Mouse (Mus musculus) adrenal gland, postnatal 25 days (tissue): ENCODE measurements around the gene Zfp661. TPM values are rescaled to one million over a fixed set of nuclear protein-coding genes. Genes with fewer than 3 reads are reported as not detected.
"Not testable (repeated sequence)": the region's sequence is repeated elsewhere in the genome, so short reads cannot be mapped to it uniquely, and the experiment has no call there.

ENCODE experiments used
- DNase-seq: peaks from one replicate; pipeline ENCODE4 v3.0.0; 2021; ENCODE audit warnings: mixed read lengths
- long read RNA-seq: library from polyadenylated mRNA; stranded (forward); transcript quantifications from one replicate; pipeline ENCODE4 v2.0.0, GENCODE M21; 2021
- total RNA-seq: library from RNA; stranded (reverse); gene quantifications from 2 replicates; pipeline ENCODE4 v1.2.3, GENCODE M21; 2021

The Zfp661 gene
- 4.5 and 4.8 TPM in 2 replicates for total RNA-seq
- long read RNA-seq = 0 reads

DNA sequence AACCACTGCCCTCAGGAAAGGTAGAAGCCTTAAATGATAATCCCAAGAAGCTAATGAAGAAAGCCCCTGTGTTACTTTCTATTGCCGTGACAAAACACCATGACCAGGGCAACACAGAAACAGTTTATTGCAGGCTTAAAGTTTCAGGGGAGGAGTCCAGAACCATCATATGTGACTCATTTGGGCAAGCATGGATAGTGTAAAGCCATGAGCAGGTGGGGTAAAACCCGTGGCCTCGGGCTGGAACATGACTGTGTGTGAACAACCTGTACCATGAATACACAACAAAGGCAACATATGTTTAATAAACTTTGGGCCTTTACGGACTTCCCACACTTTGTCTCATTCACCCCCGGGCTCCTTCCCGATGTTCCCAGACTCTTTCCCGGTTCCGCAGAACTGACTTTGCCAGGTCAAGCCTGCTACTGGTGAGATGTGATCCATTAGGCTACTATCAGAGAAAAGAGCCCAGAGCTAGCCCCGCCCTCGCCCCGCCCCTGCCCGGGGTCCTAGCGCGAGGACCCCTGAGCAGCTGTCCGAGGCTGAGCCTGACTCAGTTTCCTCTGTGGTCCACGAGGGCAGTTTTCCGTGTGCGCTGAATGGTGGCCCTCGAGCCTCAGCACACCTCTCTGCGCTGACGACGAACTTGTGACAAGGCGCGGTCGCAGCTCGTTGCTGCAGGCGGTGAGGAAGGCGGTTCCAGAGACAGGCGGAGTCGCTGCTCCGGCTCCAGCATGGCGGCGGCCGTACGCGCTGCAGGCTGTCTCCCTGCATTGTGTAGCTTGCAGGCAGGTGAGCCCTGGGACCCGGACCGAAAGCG is at the start of gene Zfp661, which contains the start of gene Mrps5:
Gene Zfp661 (minus strand): TSS at position 401 of the 820 bp plus-strand sequence.
Gene Mrps5 (plus strand): TSS at position 529 of the 820 bp plus-strand sequence.
- DNase-seq = peak; percentile 85

DNA sequence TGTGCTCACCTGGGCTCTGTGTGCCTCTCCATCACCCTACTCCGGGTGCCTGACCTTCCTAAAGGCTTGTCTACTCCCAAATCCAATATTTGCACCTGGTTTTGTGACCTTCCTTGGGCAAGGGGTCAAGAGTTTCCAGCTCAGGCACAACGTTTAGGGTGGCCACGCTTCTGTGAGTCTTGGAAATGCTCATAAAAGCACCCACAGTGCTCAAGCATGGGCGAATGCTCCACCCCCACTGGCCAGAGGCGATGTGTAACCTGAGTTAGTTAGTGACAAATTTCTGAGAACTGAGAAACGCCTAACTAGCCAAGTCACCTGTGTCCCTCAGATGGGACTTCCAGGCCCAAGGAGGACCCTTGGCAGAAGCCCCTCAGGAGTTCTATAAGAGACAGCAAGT is 48.7 kb upstream of the Zfp661 start:
- no peak for DNase-seq

DNA sequence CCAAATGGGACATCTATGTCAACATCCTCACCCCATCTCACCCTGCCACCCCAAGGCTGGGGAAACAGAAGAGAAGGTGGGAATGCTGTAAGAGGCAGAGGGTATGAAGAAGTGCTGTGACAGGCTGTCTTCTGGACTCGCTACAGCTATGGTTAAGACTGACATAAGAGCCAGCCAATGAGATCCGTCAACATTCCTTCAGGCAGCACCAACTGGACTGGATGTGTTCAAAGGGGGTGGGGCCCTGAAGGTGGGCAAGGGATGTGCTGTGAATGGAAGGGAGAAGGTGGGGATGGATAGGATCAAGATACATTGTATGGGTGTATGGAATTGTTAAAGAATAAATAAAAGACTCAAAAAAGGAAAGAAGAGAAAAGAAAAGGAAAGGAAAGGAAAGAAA is 45.7 kb upstream of the Zfp661 start:
- DNase-seq = no peak

DNA sequence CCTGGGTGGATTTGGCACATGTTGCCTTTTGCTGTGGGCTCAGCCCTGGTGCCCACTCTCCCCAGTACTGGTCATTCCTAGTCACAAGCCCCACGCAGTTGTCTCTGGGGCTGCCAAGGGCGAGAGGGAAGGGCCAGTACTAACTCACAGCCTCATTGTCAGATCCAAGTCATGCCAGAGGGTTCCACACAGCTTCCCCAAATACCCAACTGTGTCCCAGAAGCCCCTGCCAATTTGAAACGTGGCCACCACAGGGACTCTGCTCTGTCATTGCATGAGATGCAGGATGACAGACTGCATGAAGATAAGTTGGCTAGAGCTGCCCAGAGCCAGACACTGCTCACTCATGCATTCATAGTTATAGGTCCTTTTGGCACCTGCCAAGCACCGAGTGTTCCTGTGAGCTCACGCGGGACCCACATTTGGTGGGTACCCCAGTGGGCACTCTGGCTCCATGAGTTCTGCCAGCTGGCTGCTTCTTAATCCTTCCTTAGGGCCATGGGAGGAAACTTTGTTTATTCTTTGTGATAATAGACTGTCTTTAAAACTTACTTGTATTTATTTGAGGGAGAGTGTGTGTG is 41.2 kb upstream of the Zfp661 start:
- DNase-seq = no peak

DNA sequence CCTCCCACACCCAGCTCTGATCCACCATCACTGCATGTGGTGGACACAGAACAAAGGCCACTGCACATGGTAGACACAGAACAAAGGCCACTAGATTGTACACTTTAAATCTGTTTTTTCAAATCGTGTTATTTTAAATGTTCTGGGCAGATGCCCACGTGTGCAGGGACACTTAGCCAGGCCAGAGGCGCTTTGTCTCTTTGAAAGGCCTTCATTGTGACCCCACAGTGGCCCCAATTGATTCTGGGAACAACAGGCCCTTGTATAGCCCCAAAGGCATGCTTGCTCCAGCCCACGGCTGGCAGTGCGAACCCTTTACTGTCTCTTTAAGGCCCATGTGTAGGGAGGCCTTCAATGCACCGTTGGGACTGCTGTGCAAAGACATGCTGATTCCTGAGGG is 40.5 kb upstream of the Zfp661 start:
- DNase-seq = no peak

DNA sequence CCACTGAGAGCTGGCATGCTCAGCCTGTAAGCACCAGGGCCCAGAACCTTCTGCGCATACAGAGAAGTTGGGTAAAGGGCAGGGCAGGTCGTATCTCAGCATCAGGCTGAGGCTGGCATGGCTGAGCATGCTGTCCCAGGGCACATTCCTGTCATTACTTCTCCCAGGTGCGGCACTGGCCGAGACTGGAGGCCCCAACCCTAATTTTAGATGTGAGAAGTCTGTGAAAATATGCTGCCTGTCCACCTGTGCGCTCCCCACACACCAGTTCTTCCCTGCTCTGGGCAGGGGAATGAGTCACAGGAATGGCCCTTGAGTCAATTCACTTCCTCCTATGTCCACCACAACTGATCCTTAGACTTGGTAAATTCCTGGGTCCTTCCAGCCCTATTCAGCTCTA is 38.8 kb upstream of the Zfp661 start:
- DNase-seq = no peak

DNA sequence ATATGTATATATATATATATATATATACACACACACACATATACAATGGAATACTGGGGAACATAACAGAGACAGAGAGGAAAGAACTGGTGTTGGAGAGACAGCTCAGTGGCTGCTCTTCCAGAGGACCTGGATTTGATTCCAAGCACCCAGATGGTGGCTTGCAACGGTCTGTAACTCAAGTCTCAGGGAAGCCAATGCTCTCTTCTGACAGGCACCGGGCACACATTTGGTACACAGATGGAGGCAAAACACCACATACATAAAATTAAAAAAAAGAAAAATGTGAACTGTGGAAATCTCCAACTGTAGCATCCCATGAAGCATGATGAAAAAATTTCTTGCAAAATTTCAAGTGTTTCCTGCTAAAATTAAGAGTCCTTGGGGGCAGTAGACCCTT is 37.9 kb upstream of the Zfp661 start:
- no peak for DNase-seq

DNA sequence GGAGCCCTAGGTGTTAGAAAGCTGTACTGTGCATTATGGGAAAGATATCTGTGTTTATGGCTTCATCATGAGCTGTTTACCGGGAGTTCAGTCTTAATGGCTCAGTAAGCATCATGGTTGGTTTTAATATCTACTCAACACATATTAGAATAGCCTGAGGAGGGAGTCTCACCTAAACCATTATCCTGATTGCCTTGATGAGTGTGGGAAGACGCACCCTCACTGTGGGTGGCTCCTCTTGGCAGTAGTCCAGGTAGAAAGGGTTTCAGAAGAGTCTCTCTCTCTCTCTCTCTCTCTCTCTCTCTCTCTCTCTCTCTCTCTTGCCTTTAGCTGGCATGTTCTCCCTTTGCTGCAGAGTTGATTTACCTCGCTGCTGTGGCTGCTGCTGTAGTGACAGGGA is 35.2 kb upstream of the Zfp661 start:
- DNase-seq = no peak

DNA sequence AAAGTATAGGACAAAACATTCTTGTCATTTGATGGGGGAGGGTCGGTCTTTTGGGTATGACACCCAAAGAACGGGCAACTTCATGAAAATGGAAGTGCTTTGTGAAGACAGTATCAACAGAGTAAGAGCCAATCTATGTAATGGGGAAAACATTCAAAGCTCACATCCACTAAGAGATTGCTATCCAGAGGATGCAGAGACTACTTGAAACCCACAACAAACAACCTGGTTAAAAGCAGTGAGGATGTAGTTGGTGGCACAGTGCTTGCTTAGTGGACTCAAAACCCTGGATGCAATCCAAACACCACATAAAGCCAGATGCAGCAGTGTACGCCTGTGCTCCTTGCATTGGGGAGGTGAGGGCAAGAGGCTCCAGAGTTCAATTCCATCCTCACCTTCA is 32.4 kb upstream of the Zfp661 start:
- no peak for DNase-seq

DNA sequence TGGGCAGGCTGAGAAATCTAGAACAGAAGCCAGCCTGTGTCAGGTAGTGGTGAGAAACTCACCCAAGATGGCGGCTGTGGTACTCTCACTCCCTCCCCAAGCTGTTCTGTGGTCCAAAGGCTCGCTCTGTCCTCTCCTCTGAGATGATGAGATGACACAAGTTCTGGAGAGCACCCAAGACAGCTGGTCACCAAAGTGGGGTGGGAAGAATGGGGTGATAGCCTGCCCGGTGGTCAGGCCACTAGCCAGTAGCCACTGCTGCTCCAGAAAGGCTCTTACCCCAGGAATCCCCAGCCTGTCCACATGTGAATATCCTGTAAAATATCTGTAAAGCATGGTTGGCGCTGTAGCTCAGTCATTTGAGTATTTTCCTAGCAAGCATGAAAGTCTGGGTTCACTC is 25.4 kb upstream of the Zfp661 start:
- no peak for DNase-seq

DNA sequence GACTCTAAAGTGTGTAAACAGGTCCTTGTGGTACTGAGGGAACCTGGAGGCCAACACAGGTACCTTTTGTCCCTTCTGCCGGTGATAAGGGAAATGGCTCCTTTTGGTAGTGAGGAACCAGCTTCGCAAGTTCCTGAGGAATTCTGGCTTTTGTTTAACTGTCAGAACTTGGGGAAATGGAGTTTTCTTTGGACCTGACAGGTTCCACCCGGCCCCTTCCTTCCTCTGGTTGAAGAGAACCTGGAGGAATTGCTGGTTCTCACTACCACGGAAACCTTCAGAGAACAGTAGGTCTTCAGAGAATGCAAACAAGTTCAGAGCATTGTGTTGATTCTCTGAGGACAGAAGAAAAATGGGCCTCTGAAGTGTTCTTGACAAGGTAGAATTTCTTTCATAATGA is 24.5 kb upstream of the Zfp661 start:
- no peak for DNase-seq

DNA sequence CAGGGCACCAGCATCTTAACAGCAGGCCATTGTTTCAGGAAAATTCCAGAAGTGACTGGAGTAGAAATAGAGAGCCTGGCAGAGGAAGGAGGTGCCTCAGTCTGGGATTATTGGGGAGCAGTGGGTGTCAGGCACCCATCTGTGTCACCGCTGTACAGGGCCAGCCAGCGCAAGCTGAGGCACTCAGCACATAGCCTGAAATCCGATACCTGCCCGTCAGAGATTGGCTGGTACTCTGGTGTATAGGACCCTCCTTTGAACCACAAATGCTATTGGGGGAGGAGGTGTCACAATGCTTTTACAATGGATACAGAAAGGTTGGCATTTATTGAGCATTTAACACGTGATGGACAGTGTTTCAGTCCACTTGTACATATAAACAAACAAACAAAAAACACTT is 22.1 kb upstream of the Zfp661 start:
- DNase-seq = no peak

DNA sequence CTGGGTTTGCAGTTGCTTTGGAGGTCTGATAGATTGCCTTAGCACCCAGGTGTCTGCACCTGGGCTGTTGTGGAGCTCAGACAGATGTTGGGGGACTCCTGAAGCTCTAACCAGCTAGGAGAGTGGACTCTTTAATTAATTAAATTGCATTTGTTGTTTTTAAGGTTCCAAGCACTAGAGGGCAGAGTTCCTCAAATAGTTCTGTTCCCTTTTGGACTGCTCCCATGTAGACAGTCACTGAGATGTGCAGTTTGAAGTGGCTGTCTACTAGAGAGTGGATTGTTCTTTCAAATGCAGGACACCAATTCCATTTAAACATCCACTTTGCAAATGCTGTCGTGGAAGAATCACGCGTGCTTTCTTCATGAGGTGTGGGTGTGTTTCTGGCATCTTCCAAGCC is 21.3 kb upstream of the Zfp661 start:
- DNase-seq = no peak

DNA sequence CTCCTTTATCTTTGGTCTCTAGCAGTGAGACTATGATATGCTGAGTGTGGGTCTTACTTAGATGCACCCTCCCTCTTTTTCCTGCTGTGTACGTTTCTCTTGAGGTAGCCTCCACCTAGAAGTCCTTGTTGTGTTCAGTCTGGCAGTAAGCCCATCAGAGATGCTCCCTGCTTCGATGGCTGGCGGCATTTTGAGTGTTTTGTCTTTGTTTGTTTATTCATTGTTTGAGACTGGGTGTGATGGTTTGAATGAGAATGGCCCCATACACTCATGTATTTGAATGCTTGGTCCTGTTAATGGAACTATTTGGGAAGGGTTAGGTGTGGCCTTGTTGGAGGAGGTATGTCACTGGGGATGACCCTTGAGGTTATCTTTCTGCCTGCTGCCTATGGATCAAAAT is 18.3 kb upstream of the Zfp661 start:
- no peak for DNase-seq

DNA sequence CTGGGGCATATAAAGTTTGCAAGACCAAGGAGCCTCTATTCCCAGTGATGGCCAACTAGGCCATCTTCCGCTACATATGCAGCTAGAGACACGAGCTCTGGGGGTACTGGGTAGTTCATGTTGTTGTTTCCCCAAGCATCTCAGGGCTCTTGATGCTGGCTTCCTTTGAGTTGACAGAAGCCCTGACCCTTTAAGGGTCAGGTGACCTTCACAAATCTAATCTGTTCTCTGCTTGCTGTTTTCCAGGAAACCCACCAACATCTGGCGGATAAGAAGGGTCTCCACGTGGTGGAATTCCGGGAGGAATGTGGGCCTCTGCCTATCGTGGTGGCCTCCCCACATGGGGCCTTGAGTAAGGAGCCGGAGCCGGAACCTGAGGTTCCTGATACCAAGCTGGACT is 16.5 kb upstream of the Zfp661 start:
- DNase-seq = not testable (repeated sequence)

DNA sequence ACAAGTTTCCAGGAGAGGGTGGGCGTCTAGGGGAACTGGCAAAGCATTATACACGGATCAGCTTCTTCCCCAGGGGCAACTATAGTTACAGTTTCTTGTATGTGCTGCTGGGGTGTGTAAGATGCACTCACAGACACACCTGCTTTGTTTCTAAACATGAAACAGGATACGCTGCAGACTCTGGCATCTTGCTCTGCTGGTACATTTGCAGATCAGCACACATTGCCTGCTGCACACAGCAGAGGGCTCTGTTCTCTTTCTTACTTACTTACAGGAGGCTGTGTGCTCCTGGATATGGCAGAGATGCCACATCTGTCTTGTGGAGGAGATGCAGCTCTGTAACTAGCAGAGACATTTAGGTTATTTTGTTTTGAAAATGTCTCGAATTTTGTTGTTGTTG is 3.9 kb upstream of the Zfp661 start:
- no peak for DNase-seq

DNA sequence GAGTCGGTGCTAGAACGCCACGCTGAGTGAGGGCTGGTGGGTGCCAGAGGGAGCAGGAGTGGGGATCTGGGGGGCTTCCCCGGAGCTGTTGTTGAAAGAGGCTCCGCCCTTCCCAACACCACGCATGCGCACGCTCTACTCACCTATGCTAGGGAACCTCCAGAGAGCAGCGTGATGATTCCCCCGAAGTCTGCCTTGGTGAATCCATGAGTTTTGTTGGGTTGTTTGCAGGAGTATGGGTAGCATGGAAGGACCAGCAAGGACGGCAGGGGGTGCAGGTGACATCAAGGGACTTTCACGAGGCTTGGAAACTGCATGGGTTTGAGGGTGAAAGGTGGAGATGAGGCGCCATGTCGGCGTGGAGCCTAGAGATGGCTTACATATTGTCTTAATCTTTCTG is 3.3 kb upstream of the Zfp661 start:
- DNase-seq = no peak

DNA sequence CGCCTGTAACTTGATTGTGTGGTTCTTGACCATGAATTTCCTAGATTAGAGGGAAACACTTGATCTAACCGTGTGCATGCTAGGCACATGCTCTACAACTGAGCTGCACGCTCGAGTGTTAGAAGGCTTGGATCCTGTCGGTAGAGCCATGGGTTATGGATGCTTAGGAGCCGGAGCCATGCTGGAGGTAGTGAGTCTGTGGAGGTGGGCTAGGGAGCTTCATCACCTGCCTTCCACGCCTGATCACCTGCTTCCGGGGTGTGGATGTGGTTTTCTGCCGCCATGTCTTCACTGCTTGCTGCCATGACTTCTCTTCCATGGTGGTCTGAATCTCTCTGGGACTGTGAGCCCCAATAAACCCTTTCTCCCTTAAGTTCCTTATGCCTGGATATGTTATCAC is 2.0 kb upstream of the Zfp661 start:
- no peak for DNase-seq

DNA sequence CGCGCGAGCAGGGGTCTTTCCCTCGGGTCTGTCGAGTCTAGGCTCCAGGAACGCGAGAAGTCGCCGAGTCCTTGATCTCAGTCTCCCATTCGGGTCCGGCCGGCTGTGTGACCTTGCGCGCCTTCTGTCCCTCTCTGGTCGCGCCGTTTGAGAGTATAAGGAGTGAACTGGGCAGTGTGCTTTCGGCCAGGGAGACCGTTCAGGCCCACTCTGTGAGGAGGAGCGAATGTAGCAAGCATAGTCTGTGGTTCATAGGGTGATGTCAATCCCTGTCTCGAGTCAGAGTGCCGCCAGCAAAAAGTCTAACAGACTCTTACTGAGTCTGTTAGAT is 585 bp upstream of the Zfp661 start:
- DNase-seq = no peak

DNA sequence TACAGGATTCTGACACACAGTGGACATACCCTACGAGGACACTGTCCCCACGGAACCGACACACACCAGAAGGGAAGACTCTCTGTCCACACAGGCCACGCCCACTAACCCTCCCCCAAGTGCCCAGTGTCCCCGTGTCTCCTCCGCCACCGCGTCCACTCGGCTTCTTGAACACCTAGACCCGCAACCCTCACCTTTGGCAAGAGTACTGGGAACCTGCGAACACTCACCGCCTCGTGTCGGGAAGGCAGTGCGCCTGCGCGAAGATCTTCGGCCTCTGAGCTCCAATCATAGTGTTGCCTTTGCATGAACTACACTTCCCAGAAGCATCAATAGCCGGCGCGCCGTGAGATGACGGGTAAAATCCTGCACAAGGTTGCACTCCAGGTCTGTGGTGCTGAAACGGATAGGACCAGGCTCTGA is 2.4 kb downstream of the Zfp661 start:
- peak; percentile 93 for DNase-seq

DNA sequence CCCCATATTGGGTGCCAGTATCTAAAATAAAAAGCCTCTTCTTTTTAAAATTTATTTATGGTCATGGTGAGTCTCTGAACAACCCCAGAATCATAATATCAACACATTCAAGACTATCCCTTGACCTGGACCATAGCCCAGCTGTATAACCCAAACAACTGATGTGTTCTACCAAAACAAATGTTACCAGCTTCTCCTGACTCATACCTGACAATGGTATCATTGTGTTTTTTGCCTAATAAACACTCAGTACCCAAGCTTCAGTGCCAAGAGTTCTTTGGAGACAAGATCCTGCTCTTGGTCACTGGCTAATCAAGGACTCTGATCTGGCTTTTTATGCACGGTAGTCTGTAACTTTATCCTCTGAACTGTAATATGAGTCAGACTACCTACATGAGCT is 13.6 kb downstream of the Zfp661 start:
- no peak for DNase-seq

DNA sequence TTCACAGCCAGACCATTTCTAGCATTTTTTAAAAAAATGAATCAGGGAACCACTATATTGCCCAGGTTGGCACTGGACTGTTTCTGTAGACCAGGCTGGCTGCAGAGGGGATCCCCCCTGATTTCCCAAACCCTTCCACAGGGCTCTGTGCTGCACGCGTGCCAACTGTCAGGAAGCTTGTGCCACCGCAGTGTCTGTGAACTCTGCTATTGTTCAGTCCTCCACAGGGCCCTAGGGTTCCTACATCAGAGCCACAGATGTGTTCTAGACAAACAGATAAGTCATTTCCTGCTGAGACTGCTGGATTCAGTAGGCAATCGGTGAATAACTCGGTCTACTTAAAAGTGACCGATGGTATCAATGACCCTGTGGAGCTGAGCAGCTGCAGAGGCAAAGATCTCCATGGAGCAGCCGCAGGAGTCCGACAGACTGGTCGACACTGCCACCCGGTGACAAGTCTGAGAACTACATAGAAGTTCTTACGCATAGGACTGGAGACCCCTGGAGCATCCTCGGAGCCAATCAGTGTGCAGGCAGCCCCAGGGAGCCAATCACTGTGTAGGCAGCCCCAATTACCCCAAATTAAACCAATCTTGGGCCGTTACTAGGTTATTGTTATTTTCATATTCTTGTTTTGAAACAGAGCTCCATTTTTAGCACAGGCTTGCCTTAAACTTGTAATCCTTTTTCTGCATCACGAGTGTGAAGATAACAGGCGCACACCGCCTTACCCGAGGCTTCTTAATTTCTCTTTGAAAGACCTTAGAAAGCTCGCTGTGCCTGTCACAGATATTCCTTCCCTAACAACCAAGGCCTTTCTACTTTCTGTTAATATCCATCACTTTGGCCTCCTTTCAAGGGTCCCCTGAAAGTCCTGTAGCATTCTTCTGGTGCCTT is 27.6 kb downstream of the Zfp661 start:
- peak; percentile 76 for DNase-seq

DNA sequence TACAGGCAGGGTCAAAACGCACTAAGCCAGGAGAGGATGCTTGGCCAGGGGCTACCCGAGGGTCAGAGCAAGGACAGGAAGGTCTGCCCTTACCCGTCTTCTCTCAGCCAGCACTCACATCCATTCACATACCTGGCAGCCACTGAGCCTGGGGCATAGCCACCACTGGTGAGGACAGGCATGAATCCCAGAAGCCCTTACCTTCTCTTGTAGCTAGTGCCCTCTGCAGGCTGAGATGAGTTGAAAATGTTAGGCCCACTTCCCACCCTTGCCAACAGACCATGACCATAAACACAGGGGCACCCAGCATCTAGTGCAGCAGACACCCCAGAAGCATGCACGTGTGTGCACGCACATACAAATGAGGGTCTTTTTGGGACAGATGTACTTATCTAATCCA is 35.8 kb downstream of the Zfp661 start:
- no peak for DNase-seq
